Mouse (Mus musculus) intestine, postnatal 0 days (tissue): Measurements from ENCODE around the gene Zfp687. TPM values are rescaled to one million over a fixed set of nuclear protein-coding genes. Genes with fewer than 3 reads are reported as not detected.

Experiments
- ATAC-seq: fragments of 200-750 bp; cut with Nextera tagmentation; 2 replicates; pipeline ENCODE4 v1.8.0; 2017; ENCODE audit warnings: mild to moderate bottlenecking, moderate TSS enrichment, moderate library complexity
- H3K27ac ChIP-seq: fragments of 300-500 bp; sonication (generic); 2 replicates; pipeline ENCODE4 v1.5.1; 2014; ENCODE audit warnings: mild to moderate bottlenecking, low read depth, low read length, moderate library complexity
- H3K27me3 ChIP-seq: fragments of 300-500 bp; sonication (generic); replicated peaks from 2 replicates; pipeline ENCODE4 v1.6.1; 2014; ENCODE audit warnings: low read length, mixed read lengths; ENCODE audit not compliant: control insufficient read depth, insufficient read depth
- H3K36me3 ChIP-seq: fragments of 300-500 bp; sonication (generic); 2 replicates; pipeline ENCODE4 v1.6.1; 2014; ENCODE audit warnings: mild to moderate bottlenecking, moderate library complexity; ENCODE audit not compliant: control insufficient read depth, insufficient read depth
- H3K4me1 ChIP-seq: fragments of 300-500 bp; sonication (generic); replicated peaks from 2 replicates; pipeline ENCODE4 v1.6.1; 2014; ENCODE audit warnings: antibody characterized with exemption, low read length, mixed read lengths; ENCODE audit not compliant: control insufficient read depth, insufficient read depth
- H3K4me2 ChIP-seq: fragments of 300-500 bp; sonication (generic); replicated peaks from 2 replicates; pipeline ENCODE4 v1.6.1; 2014; ENCODE audit warnings: low read depth, mild to moderate bottlenecking, moderate library complexity
- H3K4me3 ChIP-seq: fragments of 300-500 bp; sonication (generic); 2 replicates; pipeline ENCODE4 v1.5.1; 2014; ENCODE audit warnings: low read depth, low read length
- H3K9ac ChIP-seq: fragments of 300-500 bp; sonication (generic); 2 replicates; pipeline ENCODE4 v1.6.1; 2014; ENCODE audit warnings: mild to moderate bottlenecking, low read depth, low read length
- H3K9me3 ChIP-seq: fragments of 300-500 bp; sonication (generic); 2 replicates; pipeline ENCODE4 v1.6.1; 2016; ENCODE audit warnings: mixed run types; ENCODE audit not compliant: control insufficient read depth
- CTCF ChIP-seq: sonication (generic); IDR thresholded peaks from 2 replicates; pipeline ENCODE4 v1.5.1; 2016; ENCODE audit warnings: low read depth, mild to moderate bottlenecking, control low read depth, antibody characterized with exemption, moderate library complexity
- WGBS: fragments of 180-500 bp; shearing (Covaris S2); extraction: QIAGEN DNeasy Blood & Tissue Kit; methylation state at CpG from one replicate; pipeline ENCODE4 v1.1.7; 2014; 5-methylcytosine and 5-hydroxymethylcytosine counted together
- polyA plus RNA-seq: library from polyadenylated mRNA; unstranded; fragments of >200 nt; fragmentation: Nextera tagmentation; extraction: Ambion mirVana; gene quantifications from 2 replicates; pipeline ENCODE4 v1.2.1, GENCODE M21; 2015

Zfp687 gene
- polyA plus RNA-seq, 1 experiment from 2014 or later, result 8.7 TPM

GRCm38 (mm10) chr3:95003273-95003672 is 12.0 kb downstream of the Zfp687 start:
- TF ChIP-seq CTCF, result no peak
- no peaks in the 10 kb centered on the region for H3K4me1 ChIP-seq
- no peak for ATAC-seq
- no peak overlapping the region for H3K4me2 ChIP-seq
- H3K9ac ChIP-seq, result no peak overlapping the region
- no peaks in the 10 kb centered on the region for H3K9me3 ChIP-seq
- no peak overlapping the region for H3K4me3 ChIP-seq
- H3K27ac ChIP-seq, result no peak overlapping the region
- H3K27me3 ChIP-seq, result no peaks in the 10 kb centered on the region
- H3K36me3 ChIP-seq, result peaks cover 85% of the 10 kb centered on the region

DNA sequence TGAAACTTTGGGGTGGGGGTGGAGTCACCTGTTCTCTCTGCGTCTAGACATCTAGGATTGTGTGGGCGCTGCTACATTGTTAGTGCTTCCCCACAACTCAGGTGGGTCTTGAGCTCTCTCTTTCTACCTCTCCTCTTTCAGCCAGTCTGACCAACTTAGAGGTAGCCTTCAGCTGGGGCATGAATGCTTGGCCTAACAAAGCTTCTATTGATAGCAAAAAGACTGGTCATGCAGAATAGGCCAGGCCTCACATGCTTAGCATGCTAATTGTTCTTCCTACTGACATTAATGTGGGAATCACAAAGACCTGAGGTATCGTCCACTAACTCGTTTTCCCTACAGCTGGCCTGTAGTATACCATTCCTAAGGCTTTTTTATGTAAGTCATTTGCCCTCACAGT is 12.7 kb downstream of the Zfp687 start:
- Histone ChIP-seq H3K27ac (no peak overlapping the region), H3K4me1 (no peaks in the 10 kb centered on the region), H3K4me2 (no peak overlapping the region), H3K27me3 (no peaks in the 10 kb centered on the region), H3K36me3 (peaks cover 81% of the 10 kb centered on the region), H3K9ac (no peak overlapping the region), H3K9me3 (no peaks in the 10 kb centered on the region), H3K4me3 (no peak overlapping the region)
- ATAC-seq, result no peak
- WGBS, result 91% methylated on average over 4 of the region's 4 CpGs
- no peak for TF ChIP-seq CTCF

GRCm38 (mm10) chr3:94996946-94997345 is 18.3 kb downstream of the Zfp687 start:
- no peaks in the 10 kb centered on the region for H3K27me3 ChIP-seq
- H3K36me3 ChIP-seq, result peaks cover 82% of the 10 kb centered on the region
- no peak overlapping the region for H3K4me2 ChIP-seq
- WGBS, result 24% methylated on average over 2 of the region's 2 CpGs
- peak; percentile 94 for TF ChIP-seq CTCF
- no peak overlapping the region for H3K9ac ChIP-seq
- no peaks in the 10 kb centered on the region for H3K4me1 ChIP-seq
- no peak overlapping the region for H3K27ac ChIP-seq
- no peak overlapping the region for H3K4me3 ChIP-seq
- no peaks in the 10 kb centered on the region for H3K9me3 ChIP-seq
- peak; percentile 26; the same call in 1 of the 2 replicates for ATAC-seq

DNA sequence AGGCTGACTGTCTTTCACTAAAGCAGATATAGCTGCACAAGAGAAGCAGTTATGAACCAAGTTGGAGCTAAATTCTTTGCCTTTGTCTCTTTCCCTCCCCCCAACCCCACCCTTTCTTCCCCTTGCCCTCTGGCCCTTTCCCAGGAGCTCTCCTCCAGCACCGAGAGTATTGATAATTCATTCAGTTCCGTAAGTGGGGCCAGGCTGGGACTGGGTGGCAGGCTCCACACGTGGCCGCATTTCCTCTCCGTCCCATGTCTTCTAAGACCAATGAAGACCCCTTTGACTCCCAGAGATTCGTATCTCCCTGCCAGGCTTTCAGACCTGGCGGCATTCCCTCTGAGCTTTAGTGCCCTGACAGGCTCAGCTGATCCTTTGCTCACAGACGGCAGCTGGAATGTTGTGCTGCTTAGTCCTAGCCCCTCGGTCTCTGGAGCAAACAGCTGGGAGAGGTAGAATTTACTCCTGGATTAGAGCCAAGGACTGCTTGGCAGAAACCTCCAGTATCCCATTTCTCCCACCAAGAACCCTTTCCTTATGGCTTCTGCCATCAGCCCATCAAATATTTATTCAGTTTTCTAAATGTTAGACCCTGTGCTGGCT is 26.0 kb downstream of the Zfp687 start:
- H3K27ac ChIP-seq, result no peak overlapping the region
- H3K9ac ChIP-seq, result no peak overlapping the region; the same call in 1 of the 2 replicates
- peaks cover 11% of the 10 kb centered on the region for H3K4me1 ChIP-seq
- ATAC-seq, result no peak
- 20% methylated on average over 9 of the region's 9 CpGs for WGBS
- H3K4me2 ChIP-seq, result no peak overlapping the region; the same call in 1 of the 2 replicates
- H3K27me3 ChIP-seq, result no peaks in the 10 kb centered on the region
- H3K36me3 ChIP-seq, result peaks cover 38% of the 10 kb centered on the region
- no peaks in the 10 kb centered on the region for H3K9me3 ChIP-seq
- TF ChIP-seq CTCF, result no peak
- H3K4me3 ChIP-seq, result no peak overlapping the region

DNA sequence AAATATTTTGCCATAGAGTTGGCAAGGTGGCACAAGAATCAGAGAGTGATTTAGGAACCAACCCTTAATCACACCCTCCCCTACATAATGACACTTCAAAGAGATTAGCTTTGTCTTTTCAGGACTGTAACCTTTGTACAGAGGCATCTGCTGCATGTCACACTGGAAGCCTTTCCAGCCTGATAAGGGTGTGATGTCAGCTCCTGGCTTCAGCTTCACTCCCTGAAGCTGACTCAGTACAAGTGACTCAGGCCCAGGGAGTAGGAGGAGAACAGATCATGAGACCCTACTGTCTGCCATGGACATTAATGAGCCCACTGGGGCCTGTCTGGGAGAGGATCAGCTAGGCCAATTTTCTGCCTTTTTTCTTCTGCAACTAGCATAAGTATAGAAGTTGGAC is 27.7 kb downstream of the Zfp687 start:
- Histone ChIP-seq H3K27me3 (no peaks in the 10 kb centered on the region), H3K36me3 (peaks cover 29% of the 10 kb centered on the region), H3K9ac (no peak overlapping the region), H3K4me1 (peaks cover 11% of the 10 kb centered on the region), H3K4me3 (no peak overlapping the region), H3K9me3 (no peaks in the 10 kb centered on the region), H3K4me2 (no peak overlapping the region), H3K27ac (peak overlapping the region; percentile 63)
- no peak for TF ChIP-seq CTCF
- peak; percentile 86 for ATAC-seq

DNA sequence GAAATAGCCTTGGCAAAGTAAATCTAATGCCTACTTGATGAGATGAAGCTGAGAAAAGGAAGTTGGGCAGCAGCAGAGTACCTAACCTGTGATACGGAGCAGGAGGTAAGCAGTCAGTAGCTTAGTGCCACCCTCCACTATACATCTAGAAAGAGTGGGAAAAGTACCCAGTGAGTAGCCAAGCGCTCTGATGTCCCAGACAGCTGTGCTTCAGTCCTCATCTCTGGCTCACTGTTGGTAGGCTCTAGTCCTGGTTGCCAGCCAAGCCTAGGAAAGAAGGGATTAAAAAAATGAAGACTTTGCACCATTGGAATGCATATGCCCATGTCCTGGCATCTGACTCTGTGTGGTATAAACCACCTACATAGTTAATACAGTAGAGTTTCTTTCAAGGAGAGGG is 29.7 kb downstream of the Zfp687 start:
- H3K27ac ChIP-seq, result no peak overlapping the region
- no peak for TF ChIP-seq CTCF
- H3K9ac ChIP-seq, result no peak overlapping the region
- no peak overlapping the region for H3K4me3 ChIP-seq
- H3K36me3 ChIP-seq, result peaks cover 40% of the 10 kb centered on the region
- H3K4me1 ChIP-seq, result peaks cover 11% of the 10 kb centered on the region
- no peaks in the 10 kb centered on the region for H3K9me3 ChIP-seq
- WGBS, result 89% methylated on average over 2 of the region's 2 CpGs
- no peak for ATAC-seq
- H3K4me2 ChIP-seq, result no peak overlapping the region
- H3K27me3 ChIP-seq, result no peaks in the 10 kb centered on the region

- Histone ChIP-seq H3K4me3 (no peak overlapping the region), H3K4me2 (no peak overlapping the region), H3K4me1 (peaks cover 8% of the 10 kb centered on the region), H3K27ac (no peak overlapping the region), H3K27me3 (no peaks in the 10 kb centered on the region), H3K9ac (no peak overlapping the region), H3K36me3 (peaks cover 40% of the 10 kb centered on the region), H3K9me3 (no peaks in the 10 kb centered on the region)
- ATAC-seq, result no peak
- WGBS, result 91% methylated on average over 11 of the region's 11 CpGs
- TF ChIP-seq CTCF, result no peak
These were observed 30.9 kb downstream of the Zfp687 start for GRCm38 (mm10) chr3:94984312-94984711.
